Mouse (Mus musculus) cerebellum, postnatal 25 days (tissue): ENCODE measurements around the gene Ier5l.

Experiments
- DNase-seq, 2 experiments: peaks; one replicate each; pipeline ENCODE4 v3.0.0; 2021; ENCODE audit warnings: mixed read lengths in 2 of 2

Gene Ier5l

GRCm38 (mm10) chr2:30441518-30442497 lies 32.2 kb downstream of the Ier5l start:
- DNase-seq, result peak; percentile 60 to 70

GRCm38 (mm10) chr2:30440701-30441517 lies 33.1 kb downstream of the Ier5l start:
- DNase-seq, result peak; percentile 63 to 65

GRCm38 (mm10) chr2:30440211-30440700 lies 33.8 kb downstream of the Ier5l start:
- DNase-seq, result no peak

GRCm38 (mm10) chr2:30439631-30440030 lies 34.4 kb downstream of the Ier5l start:
- no peak for DNase-seq

GRCm38 (mm10) chr2:30437791-30438190 lies 36.2 kb downstream of the Ier5l start:
- DNase-seq, result no peak

- DNase-seq, result no peak
These were observed 37.2 kb downstream of the Ier5l start for GRCm38 (mm10) chr2:30436809-30437208.

- no peak for DNase-seq
These were observed 37.9 kb downstream of the Ier5l start for GRCm38 (mm10) chr2:30436156-30436545.

- peak; percentile 79 to 85 for DNase-seq
These were observed 38.5 kb downstream of the Ier5l start for GRCm38 (mm10) chr2:30435326-30436155.

- peak in 1 of 2 experiments; percentile 60 for DNase-seq
These were observed 44.9 kb downstream of the Ier5l start for GRCm38 (mm10) chr2:30429156-30429555.
